Mouse (Mus musculus): ENCODE measurements at regions not wholly inside any gene's neighbourhood (a gene's known extent, or its start where the extent isn't known, plus 50 kb on each side); places are given as distances from the start of the nearest gene placed in this dataset.
"Not testable (repeated sequence)": the region's sequence is repeated elsewhere in the genome, so short reads cannot be mapped to it uniquely, and the experiment has no call there.

DNA sequence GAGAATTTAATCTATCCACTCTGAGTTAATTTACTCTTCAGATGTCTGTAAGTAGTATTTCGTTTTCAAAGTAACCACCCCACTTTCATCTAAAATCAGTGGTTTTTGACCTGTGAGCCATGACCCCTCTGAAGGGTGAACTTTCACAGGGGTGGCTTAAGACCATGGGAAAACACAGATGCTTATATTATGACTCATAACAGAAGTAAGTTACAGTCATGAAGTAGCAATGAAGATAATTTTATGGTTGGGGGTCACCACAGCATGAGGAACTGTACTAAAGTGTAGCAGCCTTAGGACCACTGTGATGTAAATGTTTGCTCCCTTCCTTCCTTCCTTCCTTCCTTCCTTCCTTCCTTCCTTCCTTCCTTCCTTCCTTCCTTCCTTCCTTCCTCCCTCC is 215.2 kb downstream of the Zfp619 start:
- Histone ChIP-seq H3K27me3 (peaks cover 32% of the 10 kb centered on the region), H3K9me3 (no peaks in the 10 kb centered on the region), H3K4me1 (peaks cover 12% of the 10 kb centered on the region), H3K4me2 (no peak overlapping the region), H3K27ac (no peak overlapping the region), H3K36me3 (replicated peaks) (no peaks in the 10 kb centered on the region), H3K4me3 (replicated peaks) (no peak overlapping the region), H3K9ac (no peak overlapping the region)
- no peak for ATAC-seq (ENCODE audit: low FRiP score)
- 84% methylated on average over 1 of the region's 1 CpGs for WGBS

DNA sequence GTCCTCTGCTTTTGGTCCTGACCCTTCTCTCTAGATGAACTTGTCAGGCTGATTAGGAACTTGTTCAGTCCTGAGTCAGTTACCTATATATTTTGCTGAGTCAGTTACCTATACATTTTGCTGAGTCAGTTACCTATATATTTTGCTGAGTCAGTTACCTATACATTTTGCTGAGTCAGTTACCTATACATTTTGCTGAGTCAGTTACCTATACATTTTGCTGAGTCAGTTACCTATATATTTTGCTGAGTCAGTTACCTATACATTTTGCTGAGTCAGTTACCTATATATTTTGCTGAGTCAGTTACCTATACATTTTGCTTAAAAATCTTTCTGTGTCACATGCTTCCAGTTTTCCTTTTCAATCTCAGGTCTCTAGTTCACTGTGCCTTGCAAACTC is 230.8 kb downstream of the Zfp619 start:
- not testable (repeated sequence) for H3K4me3 ChIP-seq (replicated peaks); H3K4me1 ChIP-seq; H3K27ac ChIP-seq; H3K9me3 ChIP-seq; H3K27me3 ChIP-seq; H3K9ac ChIP-seq; H3K36me3 ChIP-seq (replicated peaks); ATAC-seq (ENCODE audit: low FRiP score); H3K4me2 ChIP-seq

DNA sequence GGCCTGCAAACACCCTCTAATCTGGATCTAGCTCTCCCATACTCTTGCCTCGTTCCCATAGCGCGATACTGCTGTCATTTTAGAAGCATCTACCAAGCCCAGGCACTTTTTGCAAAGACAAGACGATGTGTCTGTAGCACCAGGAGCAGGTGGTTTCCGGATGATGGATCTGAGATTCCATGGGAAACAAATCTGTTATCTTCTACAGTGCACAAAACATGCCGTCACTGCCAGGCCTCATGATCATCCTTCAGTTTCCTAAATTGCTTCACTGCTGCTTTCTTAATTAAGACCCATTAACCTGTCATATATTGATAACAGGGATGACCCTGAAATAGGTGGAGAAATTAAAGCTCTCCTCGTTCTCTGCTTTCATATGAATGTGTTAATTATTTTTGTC is 232.9 kb downstream of the Zfp619 start:
- Histone ChIP-seq H3K27ac (no peak overlapping the region), H3K4me1 (no peaks in the 10 kb centered on the region), H3K4me2 (no peak overlapping the region), H3K9ac (no peak overlapping the region), H3K9me3 (no peaks in the 10 kb centered on the region), H3K36me3 (replicated peaks) (no peaks in the 10 kb centered on the region), H3K27me3 (no peaks in the 10 kb centered on the region), H3K4me3 (replicated peaks) (no peak overlapping the region)
- 85% methylated on average over 7 of the region's 7 CpGs for WGBS
- ATAC-seq (ENCODE audit: low FRiP score), result no peak

DNA sequence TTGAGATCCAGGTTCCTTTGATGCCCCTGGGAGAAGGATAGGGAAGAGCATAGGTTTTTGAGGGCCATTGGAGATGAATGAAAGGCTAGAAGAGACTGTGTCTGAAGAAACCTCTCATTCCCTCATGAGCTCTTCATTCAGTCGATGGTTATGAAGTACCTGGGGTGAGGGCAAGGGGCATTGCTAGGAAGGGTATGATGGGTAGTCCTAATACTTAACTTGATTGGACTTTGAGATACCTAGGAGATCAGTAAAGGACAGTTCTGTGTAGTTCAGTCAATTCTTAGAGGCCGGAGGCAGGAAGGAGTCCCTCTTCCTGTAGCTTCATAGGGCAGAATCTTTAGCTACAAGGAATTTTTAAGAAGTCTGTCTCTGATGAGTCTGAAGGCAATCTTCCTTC is 246.8 kb downstream of the Zfp619 start:
- Histone ChIP-seq H3K36me3 (replicated peaks) (no peaks in the 10 kb centered on the region), H3K9me3 (no peaks in the 10 kb centered on the region), H3K27me3 (no peaks in the 10 kb centered on the region), H3K4me2 (no peak overlapping the region), H3K9ac (no peak overlapping the region), H3K4me1 (no peaks in the 10 kb centered on the region), H3K27ac (no peak overlapping the region), H3K4me3 (replicated peaks) (no peak overlapping the region)
- ATAC-seq (ENCODE audit: low FRiP score), result no peak
- WGBS, result 93% methylated on average over 2 of the region's 2 CpGs

DNA sequence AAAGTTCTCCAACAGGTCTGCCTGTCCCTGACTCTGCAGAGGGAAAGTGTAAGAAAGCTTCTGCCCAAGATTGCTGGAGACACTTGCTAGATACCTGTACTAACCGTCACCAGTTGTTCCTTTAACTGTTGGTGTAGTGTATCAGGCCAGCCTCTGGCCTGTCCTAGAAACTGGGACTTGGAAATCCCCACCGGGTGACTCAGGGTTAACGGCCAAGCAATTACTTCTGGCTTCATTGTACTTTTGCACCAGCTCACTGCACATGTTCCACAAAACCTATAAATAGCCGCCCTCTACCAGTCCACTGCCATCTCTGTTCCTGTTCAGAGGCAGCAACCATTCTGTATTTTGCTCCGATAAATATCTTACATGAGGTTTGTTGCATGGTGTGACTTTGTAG is 247.5 kb downstream of the Zfp619 start:
- no peaks in the 10 kb centered on the region for H3K27me3 ChIP-seq
- H3K36me3 ChIP-seq (replicated peaks), result no peaks in the 10 kb centered on the region
- H3K4me3 ChIP-seq (replicated peaks), result no peak overlapping the region
- no peaks in the 10 kb centered on the region for H3K4me1 ChIP-seq
- no peaks in the 10 kb centered on the region for H3K9me3 ChIP-seq
- no peak overlapping the region for H3K27ac ChIP-seq
- H3K9ac ChIP-seq, result no peak overlapping the region
- no peak for ATAC-seq (ENCODE audit: low FRiP score)
- 75% methylated on average over 5 of the region's 5 CpGs for WGBS
- H3K4me2 ChIP-seq, result no peak overlapping the region

DNA sequence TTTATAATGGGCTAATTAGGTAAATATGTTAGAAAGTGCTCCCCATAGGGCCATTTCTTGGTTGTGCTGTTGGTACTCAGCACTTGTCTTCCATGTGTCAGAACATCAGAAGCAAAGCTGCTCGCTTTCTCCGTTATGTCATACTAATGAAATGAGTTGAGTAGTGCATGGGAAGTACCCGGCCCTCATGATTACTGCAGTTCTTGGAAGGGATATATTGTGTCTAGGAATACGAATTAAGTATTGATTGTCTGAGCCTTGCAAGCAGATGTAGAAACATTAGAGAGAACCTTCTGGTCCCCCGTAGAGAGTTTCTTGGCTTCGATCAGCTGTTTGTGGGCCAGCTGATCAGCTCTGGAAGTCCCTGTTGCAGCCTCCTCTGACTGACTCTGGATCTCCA is 255.7 kb downstream of the Zfp619 start:
- no peak overlapping the region for H3K4me3 ChIP-seq (replicated peaks)
- no peak overlapping the region for H3K4me2 ChIP-seq
- no peak overlapping the region for H3K9ac ChIP-seq
- ATAC-seq (ENCODE audit: low FRiP score), result no peak
- H3K4me1 ChIP-seq, result no peaks in the 10 kb centered on the region
- H3K27me3 ChIP-seq, result no peaks in the 10 kb centered on the region
- H3K27ac ChIP-seq, result no peak overlapping the region
- 94% methylated on average over 6 of the region's 6 CpGs for WGBS
- no peaks in the 10 kb centered on the region for H3K9me3 ChIP-seq
- no peaks in the 10 kb centered on the region for H3K36me3 ChIP-seq (replicated peaks)

DNA sequence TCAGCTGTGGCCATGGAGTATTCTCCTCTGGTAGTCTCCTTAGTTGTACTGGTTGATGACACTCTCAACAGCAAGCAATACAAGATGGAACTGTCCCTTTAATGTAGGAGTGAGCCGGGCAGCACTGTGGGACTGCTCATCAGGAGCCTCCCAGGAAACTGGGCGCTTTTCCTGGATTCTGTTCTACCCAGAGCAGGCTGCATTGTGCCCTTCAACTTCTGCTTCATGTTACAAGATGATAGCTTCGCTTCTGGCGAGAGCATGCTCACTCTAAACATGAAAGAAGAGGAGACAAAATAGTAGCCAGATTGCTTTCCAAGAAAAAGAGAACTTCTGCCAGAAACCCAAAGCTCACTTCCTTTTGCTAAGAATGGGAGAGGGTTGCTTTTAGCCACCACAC is 271.8 kb downstream of the Zfp619 start:
- Histone ChIP-seq H3K9me3 (no peaks in the 10 kb centered on the region), H3K36me3 (replicated peaks) (no peaks in the 10 kb centered on the region), H3K9ac (no peak overlapping the region), H3K27me3 (no peaks in the 10 kb centered on the region), H3K4me1 (no peaks in the 10 kb centered on the region), H3K27ac (no peak overlapping the region), H3K4me3 (replicated peaks) (no peak overlapping the region), H3K4me2 (no peak overlapping the region)
- no peak for ATAC-seq (ENCODE audit: low FRiP score)
- 78% methylated on average over 4 of the region's 4 CpGs for WGBS

DNA sequence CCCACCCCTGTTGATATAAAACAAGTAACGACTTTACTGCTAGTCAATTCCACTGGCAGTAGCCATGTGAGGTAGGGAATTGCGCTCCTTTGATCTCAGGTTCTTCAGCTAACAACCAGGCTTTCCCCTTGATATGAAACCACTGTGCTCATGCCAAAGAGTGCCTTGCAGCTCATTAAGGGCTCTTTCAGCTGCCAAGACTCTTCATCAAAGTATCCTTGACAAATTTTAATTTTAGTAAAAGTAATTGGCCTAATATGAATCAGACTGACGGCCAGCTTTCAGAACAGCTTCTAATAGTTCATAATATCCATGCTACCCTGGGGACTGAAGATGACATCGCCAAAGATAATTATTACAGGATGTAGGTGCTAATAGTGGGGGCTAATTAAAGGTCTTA is 272.3 kb downstream of the Zfp619 start:
- Histone ChIP-seq H3K4me3 (replicated peaks) (no peak overlapping the region), H3K4me2 (no peak overlapping the region), H3K36me3 (replicated peaks) (no peaks in the 10 kb centered on the region), H3K27ac (no peak overlapping the region), H3K9ac (no peak overlapping the region), H3K9me3 (no peaks in the 10 kb centered on the region), H3K27me3 (no peaks in the 10 kb centered on the region), H3K4me1 (no peaks in the 10 kb centered on the region)
- WGBS, result 80% methylated on average over 4 of the region's 4 CpGs
- no peak for ATAC-seq (ENCODE audit: low FRiP score)

DNA sequence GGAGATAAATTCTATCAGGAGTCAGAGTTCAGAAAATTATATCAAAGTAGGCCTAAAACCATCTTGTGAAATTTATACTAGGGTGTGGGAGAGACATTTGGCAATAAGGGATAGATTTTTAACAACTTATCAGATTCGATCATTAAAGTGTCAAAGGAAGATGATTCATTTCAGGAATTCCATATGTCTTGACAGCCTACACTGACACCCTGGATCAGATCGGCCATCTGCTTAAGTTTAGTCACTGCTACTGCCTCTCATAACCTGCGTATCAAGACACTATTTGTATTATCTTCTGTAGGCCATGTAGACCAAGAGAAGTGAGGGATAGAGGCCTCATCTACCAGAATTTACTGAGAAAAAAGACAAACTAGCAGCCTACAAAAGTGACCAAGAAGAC is 277.2 kb downstream of the Zfp619 start:
- WGBS, result 92% methylated on average over 3 of the region's 3 CpGs
- no peaks in the 10 kb centered on the region for H3K27me3 ChIP-seq
- H3K4me3 ChIP-seq (replicated peaks), result no peak overlapping the region
- H3K36me3 ChIP-seq (replicated peaks), result no peaks in the 10 kb centered on the region
- no peaks in the 10 kb centered on the region for H3K9me3 ChIP-seq
- ATAC-seq (ENCODE audit: low FRiP score), result no peak
- no peak overlapping the region for H3K9ac ChIP-seq
- H3K27ac ChIP-seq, result no peak overlapping the region
- no peak overlapping the region for H3K4me2 ChIP-seq
- no peaks in the 10 kb centered on the region for H3K4me1 ChIP-seq

DNA sequence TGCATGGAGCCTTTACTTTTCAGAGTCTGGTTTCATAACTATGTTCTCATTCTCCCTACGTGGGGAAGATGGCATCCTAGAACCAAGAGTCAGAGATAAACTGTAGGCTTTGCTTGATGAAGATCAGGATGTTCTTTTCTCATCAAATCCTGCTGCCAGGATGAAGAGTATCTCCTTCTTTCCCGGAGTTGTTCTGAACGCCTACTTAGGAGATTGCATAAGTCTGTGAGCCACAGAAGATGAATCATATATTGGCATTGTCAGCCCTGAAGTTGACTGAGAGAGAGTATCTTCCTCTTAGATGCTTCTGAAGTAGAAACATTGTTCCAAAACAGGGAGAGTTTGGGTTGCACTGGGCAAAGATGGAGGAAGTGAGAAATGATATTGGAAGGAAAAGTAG is 286.7 kb downstream of the Zfp619 start:
- H3K4me2 ChIP-seq, result no peak overlapping the region
- 84% methylated on average over 3 of the region's 3 CpGs for WGBS
- H3K9ac ChIP-seq, result no peak overlapping the region
- H3K27ac ChIP-seq, result no peak overlapping the region
- H3K36me3 ChIP-seq (replicated peaks), result no peaks in the 10 kb centered on the region
- no peak overlapping the region for H3K4me3 ChIP-seq (replicated peaks)
- ATAC-seq (ENCODE audit: low FRiP score), result no peak
- no peaks in the 10 kb centered on the region for H3K27me3 ChIP-seq
- no peaks in the 10 kb centered on the region for H3K4me1 ChIP-seq
- H3K9me3 ChIP-seq, result no peaks in the 10 kb centered on the region

DNA sequence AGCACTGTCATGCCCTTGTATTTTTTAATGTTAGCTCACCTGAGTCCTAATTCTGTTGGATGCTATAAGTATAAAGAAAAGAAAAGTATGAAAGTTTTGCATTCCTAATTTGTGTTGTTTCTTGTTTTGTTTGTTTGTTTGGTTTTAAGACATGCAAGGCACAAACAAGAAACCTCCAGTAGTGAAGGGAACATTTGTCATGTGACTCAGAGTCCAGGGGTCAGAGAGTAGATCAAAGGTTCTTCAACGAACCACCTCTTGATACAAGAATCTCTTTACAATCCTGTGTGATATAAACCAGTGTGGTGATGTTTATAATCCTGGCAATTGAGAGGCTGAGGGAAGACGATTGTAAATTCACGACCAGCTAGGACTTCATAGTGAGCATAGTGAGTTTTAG is 300.5 kb downstream of the Zfp619 start:
- Histone ChIP-seq H3K4me2 (no peak overlapping the region), H3K27ac (no peak overlapping the region), H3K27me3 (no peaks in the 10 kb centered on the region), H3K9ac (no peak overlapping the region), H3K4me1 (no peaks in the 10 kb centered on the region), H3K36me3 (replicated peaks) (no peaks in the 10 kb centered on the region), H3K4me3 (replicated peaks) (no peak overlapping the region), H3K9me3 (no peaks in the 10 kb centered on the region)
- WGBS, result 87% methylated on average over 3 of the region's 3 CpGs
- no peak for ATAC-seq (ENCODE audit: low FRiP score)

DNA sequence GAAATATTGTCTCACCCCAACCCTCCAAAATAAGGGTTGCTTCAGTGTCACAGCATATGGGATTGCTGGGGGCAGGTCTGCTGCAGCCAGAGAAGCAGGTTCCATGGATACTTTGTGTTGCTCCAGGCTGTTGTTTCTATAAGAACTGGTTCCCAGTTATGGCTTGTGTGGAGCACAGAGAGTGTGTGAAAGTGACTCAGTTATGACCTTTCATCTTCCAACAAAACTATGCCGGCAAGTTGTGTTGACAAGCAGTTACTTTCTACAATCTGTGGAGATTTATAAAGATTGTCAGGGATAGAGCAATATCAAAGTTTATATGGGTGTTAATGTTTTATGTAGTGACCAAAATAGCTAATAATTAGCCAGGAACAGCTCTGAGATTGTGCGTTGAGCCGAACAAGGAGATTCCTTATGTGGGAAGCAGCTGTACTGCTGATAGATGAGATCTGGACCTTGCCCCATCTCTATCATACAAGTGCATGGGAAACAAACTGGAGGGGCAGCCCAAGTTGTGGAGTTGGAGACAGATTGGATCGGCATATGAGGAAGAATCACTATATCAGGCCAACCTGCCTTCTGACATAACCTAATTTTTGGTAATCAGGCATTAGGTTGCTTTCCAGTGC is 305.1 kb downstream of the Zfp619 start:
- no peak for ATAC-seq (ENCODE audit: low FRiP score)
- no peak overlapping the region for H3K27ac ChIP-seq
- H3K4me2 ChIP-seq, result no peak overlapping the region
- no peaks in the 10 kb centered on the region for H3K4me1 ChIP-seq
- H3K4me3 ChIP-seq (replicated peaks), result no peak overlapping the region
- H3K9me3 ChIP-seq, result no peaks in the 10 kb centered on the region
- no peaks in the 10 kb centered on the region for H3K36me3 ChIP-seq (replicated peaks)
- H3K27me3 ChIP-seq, result no peaks in the 10 kb centered on the region
- no peak overlapping the region for H3K9ac ChIP-seq
- WGBS, result 95% methylated on average over 4 of the region's 4 CpGs

DNA sequence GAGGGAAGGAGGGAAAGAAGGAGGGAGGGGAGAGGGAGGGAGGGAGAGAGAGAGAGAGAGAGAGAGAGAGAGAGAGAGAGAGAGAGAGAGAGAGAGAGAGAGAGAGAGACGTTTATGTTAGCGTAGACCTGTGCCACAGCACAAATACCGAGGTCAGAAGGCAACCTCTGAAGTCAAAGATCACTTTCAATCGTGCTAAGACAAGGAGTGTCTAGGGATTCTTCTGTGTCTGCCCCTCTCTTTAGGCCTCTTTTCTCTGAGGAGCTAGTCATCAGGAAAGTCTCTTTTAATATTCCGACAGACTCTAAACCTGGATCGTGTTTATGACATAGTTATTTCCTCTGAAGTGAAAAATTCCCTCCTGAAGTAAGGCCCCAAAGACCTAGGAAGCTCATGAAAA is 310.8 kb downstream of the Zfp619 start:
- Histone ChIP-seq H3K9ac (no peak overlapping the region), H3K4me2 (no peak overlapping the region), H3K4me3 (replicated peaks) (no peak overlapping the region), H3K4me1 (no peaks in the 10 kb centered on the region), H3K27ac (no peak overlapping the region), H3K36me3 (replicated peaks) (no peaks in the 10 kb centered on the region), H3K27me3 (no peaks in the 10 kb centered on the region), H3K9me3 (no peaks in the 10 kb centered on the region)
- ATAC-seq (ENCODE audit: low FRiP score), result no peak
- WGBS, result 81% methylated on average over 5 of the region's 6 CpGs

DNA sequence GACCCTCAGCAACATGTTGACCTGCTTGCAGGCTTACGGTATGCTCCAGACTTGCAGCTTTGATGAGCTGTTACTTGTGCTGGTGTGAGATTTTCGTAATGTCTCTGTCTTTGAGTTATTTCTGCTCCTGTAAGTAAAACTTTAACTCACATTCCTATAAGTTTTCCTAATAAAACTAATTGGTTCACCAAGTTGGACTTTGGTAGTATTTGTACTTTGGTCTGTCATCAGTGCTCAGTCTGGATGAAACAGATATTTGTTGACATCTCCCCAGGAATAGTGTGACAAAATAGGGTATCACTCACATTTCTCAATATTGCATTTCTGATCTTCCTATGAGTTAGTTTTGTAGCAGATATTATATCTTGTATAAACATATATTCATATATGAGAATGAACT is 313.3 kb downstream of the Zfp619 start:
- 84% methylated on average over 2 of the region's 2 CpGs for WGBS
- H3K9ac ChIP-seq, result no peak overlapping the region
- H3K27ac ChIP-seq, result no peak overlapping the region
- no peak for ATAC-seq (ENCODE audit: low FRiP score)
- no peak overlapping the region for H3K4me2 ChIP-seq
- no peak overlapping the region for H3K4me3 ChIP-seq (replicated peaks)
- H3K9me3 ChIP-seq, result no peaks in the 10 kb centered on the region
- no peaks in the 10 kb centered on the region for H3K36me3 ChIP-seq (replicated peaks)
- H3K4me1 ChIP-seq, result no peaks in the 10 kb centered on the region
- H3K27me3 ChIP-seq, result no peaks in the 10 kb centered on the region
